Mouse (Mus musculus): ENCODE measurements around the gene Dpp9. TPM values are rescaled to one million over a fixed set of nuclear protein-coding genes. Genes with fewer than 3 reads are reported as not detected.
A peak's percentile ranks its signal among the peaks of the same experiment; 100 is the strongest.

Dpp9 gene
- polyA plus RNA-seq, 1 experiment, result not detected

- Histone ChIP-seq H3K4me3 (ENCODE audit: insufficient read depth, low read depth, low read length) (no peak overlapping the region), H3K4me1 (ENCODE audit: control insufficient read depth, insufficient read depth, low read length) (peaks cover 20% of the 10 kb centered on the region), H3K27ac (ENCODE audit: insufficient read depth, low read depth, low read length) (no peak overlapping the region)
- WGBS, result 59% methylated on average over 6 of the region's 6 CpGs
- no peak for TF ChIP-seq POLR2A (IDR thresholded peaks at IDR 0.05; ENCODE audit: insufficient read depth, low read depth, low read length)
- TF ChIP-seq CTCF (IDR thresholded peaks at IDR 0.05; ENCODE audit: insufficient read depth, low read depth, low read length), result no peak
These were observed 6.0 kb downstream of the Dpp9 start for GRCm38 (mm10) chr17:56212676-56213075.

- Histone ChIP-seq H3K27ac (ENCODE audit: insufficient read depth, low read depth, low read length) (no peak overlapping the region), H3K4me3 (ENCODE audit: insufficient read depth, low read depth, low read length) (no peak overlapping the region), H3K4me1 (ENCODE audit: control insufficient read depth, insufficient read depth, low read length) (peaks cover 8% of the 10 kb centered on the region; the same call in 1 of the 2 replicates)
- 91% methylated on average over 2 of the region's 2 CpGs for WGBS
- TF ChIP-seq POLR2A (IDR thresholded peaks at IDR 0.05; ENCODE audit: insufficient read depth, low read depth, low read length) (no peak), CTCF (IDR thresholded peaks at IDR 0.05; ENCODE audit: insufficient read depth, low read depth, low read length) (no peak)
These were observed 7.6 kb downstream of the Dpp9 start for GRCm38 (mm10) chr17:56211090-56211489.

GRCm38 (mm10) chr17:56208821-56209220, 9.9 kb downstream of the Dpp9 start:
- no peak for TF ChIP-seq POLR2A (IDR thresholded peaks at IDR 0.05; ENCODE audit: insufficient read depth, low read depth, low read length)
- no peak for TF ChIP-seq CTCF (IDR thresholded peaks at IDR 0.05; ENCODE audit: insufficient read depth, low read depth, low read length)
- no peak overlapping the region for H3K4me3 ChIP-seq (ENCODE audit: insufficient read depth, low read depth, low read length)
- no peak overlapping the region for H3K27ac ChIP-seq (ENCODE audit: insufficient read depth, low read depth, low read length)
- no peaks in the 10 kb centered on the region for H3K4me1 ChIP-seq (ENCODE audit: control insufficient read depth, insufficient read depth, low read length)
- WGBS, result 87% methylated on average over 3 of the region's 3 CpGs

- WGBS, result 93% methylated on average over 9 of the region's 9 CpGs
- Histone ChIP-seq H3K4me1 (ENCODE audit: control insufficient read depth, insufficient read depth, low read length) (no peaks in the 10 kb centered on the region), H3K4me3 (ENCODE audit: insufficient read depth, low read depth, low read length) (no peak overlapping the region), H3K27ac (ENCODE audit: insufficient read depth, low read depth, low read length) (no peak overlapping the region)
- TF ChIP-seq POLR2A (IDR thresholded peaks at IDR 0.05; ENCODE audit: insufficient read depth, low read depth, low read length) (no peak), CTCF (IDR thresholded peaks at IDR 0.05; ENCODE audit: insufficient read depth, low read depth, low read length) (no peak)
These were observed 10.7 kb downstream of the Dpp9 start for GRCm38 (mm10) chr17:56207963-56208530.

GRCm38 (mm10) chr17:56206986-56207674, 11.6 kb downstream of the Dpp9 start:
- WGBS, result 88% methylated on average over 6 of the region's 6 CpGs
- Histone ChIP-seq H3K4me1 (ENCODE audit: control insufficient read depth, insufficient read depth, low read length) (no peaks in the 10 kb centered on the region), H3K4me3 (ENCODE audit: insufficient read depth, low read depth, low read length) (no peak overlapping the region), H3K27ac (ENCODE audit: insufficient read depth, low read depth, low read length) (no peak overlapping the region)
- no peak for TF ChIP-seq POLR2A (IDR thresholded peaks at IDR 0.05; ENCODE audit: insufficient read depth, low read depth, low read length)
- no peak for TF ChIP-seq CTCF (IDR thresholded peaks at IDR 0.05; ENCODE audit: insufficient read depth, low read depth, low read length)

- no peak overlapping the region for H3K27ac ChIP-seq (ENCODE audit: insufficient read depth, low read depth, low read length)
- no peak overlapping the region for H3K4me3 ChIP-seq (ENCODE audit: insufficient read depth, low read depth, low read length)
- TF ChIP-seq CTCF (IDR thresholded peaks at IDR 0.05; ENCODE audit: insufficient read depth, low read depth, low read length) (no peak), POLR2A (IDR thresholded peaks at IDR 0.05; ENCODE audit: insufficient read depth, low read depth, low read length) (no peak)
- H3K4me1 ChIP-seq (ENCODE audit: control insufficient read depth, insufficient read depth, low read length), result no peaks in the 10 kb centered on the region
- WGBS, result 89% methylated on average over 10 of the region's 10 CpGs
These were observed 12.3 kb downstream of the Dpp9 start for GRCm38 (mm10) chr17:56206276-56206884.

GRCm38 (mm10) chr17:56203729-56204128, 15.0 kb downstream of the Dpp9 start:
- 60% methylated on average over 3 of the region's 3 CpGs for WGBS
- Histone ChIP-seq H3K4me3 (ENCODE audit: insufficient read depth, low read depth, low read length) (no peak overlapping the region), H3K27ac (ENCODE audit: insufficient read depth, low read depth, low read length) (no peak overlapping the region), H3K4me1 (ENCODE audit: control insufficient read depth, insufficient read depth, low read length) (no peaks in the 10 kb centered on the region)
- TF ChIP-seq POLR2A (IDR thresholded peaks at IDR 0.05; ENCODE audit: insufficient read depth, low read depth, low read length) (no peak), CTCF (IDR thresholded peaks at IDR 0.05; ENCODE audit: insufficient read depth, low read depth, low read length) (no peak)

GRCm38 (mm10) chr17:56202476-56202875, 16.2 kb downstream of the Dpp9 start:
- H3K27ac ChIP-seq (ENCODE audit: insufficient read depth, low read depth, low read length), result no peak overlapping the region
- TF ChIP-seq CTCF (IDR thresholded peaks at IDR 0.05; ENCODE audit: insufficient read depth, low read depth, low read length), result no peak
- TF ChIP-seq POLR2A (IDR thresholded peaks at IDR 0.05; ENCODE audit: insufficient read depth, low read depth, low read length), result no peak
- 96% methylated on average over 8 of the region's 8 CpGs for WGBS
- no peaks in the 10 kb centered on the region for H3K4me1 ChIP-seq (ENCODE audit: control insufficient read depth, insufficient read depth, low read length)
- no peak overlapping the region for H3K4me3 ChIP-seq (ENCODE audit: insufficient read depth, low read depth, low read length)

- WGBS, result 75% methylated on average over 3 of the region's 3 CpGs
- no peak overlapping the region for H3K27ac ChIP-seq (ENCODE audit: insufficient read depth, low read depth, low read length)
- TF ChIP-seq CTCF (IDR thresholded peaks at IDR 0.05; ENCODE audit: insufficient read depth, low read depth, low read length) (peak; percentile 15; the same call in 1 of the 2 replicates), POLR2A (IDR thresholded peaks at IDR 0.05; ENCODE audit: insufficient read depth, low read depth, low read length) (no peak)
These were observed 17.1 kb downstream of the Dpp9 start for GRCm38 (mm10) chr17:56201642-56202041.

More at GRCm38 (mm10) chr17:56201642-56202041, 17.1 kb downstream of the Dpp9 start:
- H3K4me3 ChIP-seq (ENCODE audit: insufficient read depth, low read depth, low read length), result no peak overlapping the region
- H3K4me1 ChIP-seq (ENCODE audit: control insufficient read depth, insufficient read depth, low read length), result no peaks in the 10 kb centered on the region
